Mouse (Mus musculus) gastrocnemius, adult 2 months (tissue): ENCODE measurements around the gene Cyb561. TPM values are rescaled to one million over a fixed set of nuclear protein-coding genes. Genes with fewer than 3 reads are reported as not detected.
A peak's percentile ranks its signal among the peaks of the same experiment; 100 is the strongest.

Source experiments
- DNase-seq: peaks from one replicate; pipeline ENCODE4 v3.0.0; 2022
- H3K27ac ChIP-seq: fragments of 200-600 bp; 2 replicates; pipeline ENCODE4 v1.8.1; 2022; ENCODE audit warnings: mild to moderate bottlenecking
- H3K4me3 ChIP-seq: fragments of 200-600 bp; 2 replicates; pipeline ENCODE4 v1.8.1; 2022; ENCODE audit warnings: mild to moderate bottlenecking, moderate library complexity
- CTCF ChIP-seq: fragments of 200-600 bp; IDR thresholded peaks from 2 replicates; pipeline ENCODE4 v1.8.1; 2022; ENCODE audit warnings: antibody characterized with exemption, mild to moderate bottlenecking, moderate library complexity
- intact Hi-C: fragments of 180-260 bp; cut with DNase I; formaldehyde crosslinking; loops from one replicate; pipeline ENCODE4 v1.15.1; 2025
- total RNA-seq, 2 experiments: library from RNA; stranded (reverse); gene quantifications; 2 replicates each; pipeline ENCODE4 v1.2.3; 2021

Gene Cyb561
- total RNA-seq, 2 experiments from 2014 or later: 3.9 to 4.7 TPM

GRCm38 (mm10) chr11:105948255-105948654 lies 4.9 kb downstream of the Cyb561 start:
- Histone ChIP-seq H3K27ac (peak overlapping the region; percentile 16; the same call in 1 of the 2 replicates), H3K4me3 (no peak overlapping the region)
- TF ChIP-seq CTCF: no peak
- DNase-seq: peak; percentile 19
- intact Hi-C loops: no loop called here

- intact Hi-C loops: no loop called here
- DNase-seq: peak; percentile 13
- TF ChIP-seq CTCF: no peak
- peak overlapping the region; percentile 88; the same call in 1 of the 2 replicates for H3K27ac ChIP-seq
- H3K4me3 ChIP-seq: no peak overlapping the region
Observed at GRCm38 (mm10) chr11:105946694-105947154, 6.4 kb downstream of the Cyb561 start.

- peak overlapping the region; percentile 81 for H3K4me3 ChIP-seq
Observed at GRCm38 (mm10) chr11:105944770-105945672, 8.1 kb downstream of the Cyb561 start.

GRCm38 (mm10) chr11:105944126-105944621 lies 9.0 kb downstream of the Cyb561 start:
- peak overlapping the region; percentile 88 for H3K27ac ChIP-seq
- peak; percentile 46 for TF ChIP-seq CTCF
- peak; percentile 73 for DNase-seq
- intact Hi-C loops: no loop called here
- peak overlapping the region; percentile 81 for H3K4me3 ChIP-seq

More at GRCm38 (mm10) chr11:105944770-105945672, 8.1 kb downstream of the Cyb561 start:
- peak; percentile 33 for DNase-seq
- H3K27ac ChIP-seq: peak overlapping the region; percentile 88
- intact Hi-C loops: no loop called here
- no peak for TF ChIP-seq CTCF

GRCm38 (mm10) chr11:105943133-105944102 lies 9.7 kb downstream of the Cyb561 start:
- peak overlapping the region; percentile 81 for H3K4me3 ChIP-seq
- TF ChIP-seq CTCF: no peak
- DNase-seq: peak; percentile 65
- H3K27ac ChIP-seq: peak overlapping the region; percentile 88
- intact Hi-C loops: no loop called here

GRCm38 (mm10) chr11:105941973-105942372 lies 11.2 kb downstream of the Cyb561 start:
- DNase-seq: no peak
- TF ChIP-seq CTCF: no peak
- intact Hi-C loops: no loop called here

GRCm38 (mm10) chr11:105938771-105939170 lies 14.4 kb downstream of the Cyb561 start:
- intact Hi-C loops: no loop called here
- TF ChIP-seq CTCF: no peak
- Histone ChIP-seq H3K27ac (peak overlapping the region; percentile 79), H3K4me3 (no peak overlapping the region; the same call in 1 of the 2 replicates)
- peak; percentile 67 for DNase-seq

More at GRCm38 (mm10) chr11:105941973-105942372, 11.2 kb downstream of the Cyb561 start:
- Histone ChIP-seq H3K4me3 (no peak overlapping the region), H3K27ac (no peak overlapping the region)

- peak; percentile 19 for DNase-seq
- intact Hi-C loops: loop anchor here (2.0 kb wide), 1 partner anchor 32 kb away; no protein-coding TSS in a partner anchor
- Histone ChIP-seq H3K27ac (peak overlapping the region; percentile 79), H3K4me3 (no peak overlapping the region)
- TF ChIP-seq CTCF: no peak
Observed at GRCm38 (mm10) chr11:105936974-105937373, 16.2 kb downstream of the Cyb561 start.

GRCm38 (mm10) chr11:105936200-105936599 lies 16.9 kb downstream of the Cyb561 start:
- intact Hi-C loops: loop anchor here (2.0 kb wide), 1 partner anchor 33 kb away; no protein-coding TSS in a partner anchor
- DNase-seq: peak; percentile 95

GRCm38 (mm10) chr11:105935496-105935895 lies 17.6 kb downstream of the Cyb561 start:
- Histone ChIP-seq H3K27ac (peak overlapping the region; percentile 79), H3K4me3 (no peak overlapping the region)
- peak; percentile 13 for DNase-seq
- intact Hi-C loops: no loop called here
- no peak for TF ChIP-seq CTCF

More at GRCm38 (mm10) chr11:105936200-105936599, 16.9 kb downstream of the Cyb561 start:
- peak overlapping the region; percentile 79 for H3K27ac ChIP-seq
- H3K4me3 ChIP-seq: 0 out of 2 replicates have a peak overlapping the region, but pooled peaks have one; percentile 11
- no peak for TF ChIP-seq CTCF

- H3K4me3 ChIP-seq: no peak overlapping the region
- peak overlapping the region; percentile 79 for H3K27ac ChIP-seq
- TF ChIP-seq CTCF: no peak
- intact Hi-C loops: no loop called here
- peak; percentile 65 for DNase-seq
Observed at GRCm38 (mm10) chr11:105934816-105935215, 18.3 kb downstream of the Cyb561 start.

GRCm38 (mm10) chr11:105934303-105934711 lies 18.8 kb downstream of the Cyb561 start:
- Histone ChIP-seq H3K4me3 (no peak overlapping the region), H3K27ac (peak overlapping the region; percentile 79)
- no peak for TF ChIP-seq CTCF
- peak; percentile 46 for DNase-seq
- intact Hi-C loops: no loop called here
